Mouse (Mus musculus) adrenal gland, postnatal 36 days (tissue): ENCODE results near the gene Per1. TPM values are rescaled to one million over a fixed set of nuclear protein-coding genes. Genes with fewer than 3 reads are reported as not detected.

Experiments used
- DNase-seq, 2 experiments: peaks; one replicate each; pipeline ENCODE4 v3.0.0; 2021; ENCODE audit warnings: mixed read lengths in 1 of 2
- total RNA-seq, 2 experiments: library from RNA; stranded (reverse); gene quantifications; 2 replicates each; pipeline ENCODE4 v1.2.3; 2021

Per1 gene
- total RNA-seq, 2 experiments from 2014 or later, result 112 to 153 TPM

GRCm38 (mm10) chr11:69114621-69115020 is 19.6 kb downstream of the Per1 start:
- no peak for DNase-seq

DNA sequence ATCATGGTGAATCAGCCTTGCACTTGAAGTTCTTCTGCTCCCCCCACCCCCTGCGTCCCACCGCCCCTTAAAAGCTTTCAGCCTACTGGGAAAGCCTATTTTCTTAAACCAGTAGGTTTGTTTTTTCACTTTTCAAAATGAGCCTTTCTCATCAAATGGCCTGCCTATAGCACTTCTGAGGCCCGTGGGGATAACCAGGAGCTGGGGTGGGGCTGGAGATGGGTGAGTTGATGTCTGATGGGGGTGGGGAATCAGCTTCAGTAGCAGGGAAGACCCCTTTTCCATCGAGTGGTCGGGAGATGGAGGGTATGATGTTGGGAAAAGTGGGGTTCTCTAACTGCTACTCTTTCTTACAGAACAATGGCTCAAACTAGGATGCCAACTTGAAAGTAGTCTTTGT is 21.8 kb downstream of the Per1 start:
- no peak for DNase-seq

GRCm38 (mm10) chr11:69117737-69118695 is 23.0 kb downstream of the Per1 start:
- DNase-seq, result peak; percentile 74 to 81

GRCm38 (mm10) chr11:69118765-69119164 is 23.7 kb downstream of the Per1 start:
- peak; percentile 81 to 87 for DNase-seq

DNA sequence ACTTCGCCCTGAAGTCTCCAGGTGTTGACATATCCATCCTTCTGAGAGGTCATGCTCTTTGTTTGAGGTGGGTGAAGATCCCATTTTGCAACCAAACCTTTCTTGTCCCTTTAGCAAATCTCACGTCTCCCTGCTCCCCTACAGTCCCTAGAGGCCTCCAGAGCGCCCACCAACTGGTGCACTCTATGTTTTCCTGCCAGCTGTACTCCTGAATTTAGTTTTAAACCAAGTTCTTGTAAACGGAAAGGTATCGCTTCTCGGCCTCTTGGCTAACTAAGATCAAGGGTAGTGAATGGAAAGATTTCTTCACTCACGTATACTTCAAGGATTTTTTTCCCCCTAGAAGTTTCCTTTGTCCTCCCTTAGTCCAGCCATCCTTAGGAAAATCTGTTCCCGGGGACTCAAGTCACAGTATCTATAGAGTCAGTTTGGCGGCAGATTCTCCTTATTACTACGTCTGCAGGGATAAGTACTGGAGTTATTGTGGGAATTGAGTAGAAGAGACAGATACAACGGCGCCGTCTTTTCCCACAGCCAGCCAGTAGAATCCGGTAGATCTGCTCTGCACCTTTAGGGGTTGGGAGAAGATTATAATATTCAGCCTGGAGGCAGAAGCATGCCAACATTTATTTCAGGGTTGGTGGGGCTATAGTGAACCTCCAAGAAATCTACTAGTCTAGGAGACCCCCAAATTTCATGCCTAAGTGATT is 24.6 kb downstream of the Per1 start:
- no peak for DNase-seq

- no peak for DNase-seq
Observed at GRCm38 (mm10) chr11:69120221-69121000, 25.4 kb downstream of the Per1 start, which contains the start of gene Hes7. Gene Hes7, plus strand, starts transcription at chr11:69120404.

DNA sequence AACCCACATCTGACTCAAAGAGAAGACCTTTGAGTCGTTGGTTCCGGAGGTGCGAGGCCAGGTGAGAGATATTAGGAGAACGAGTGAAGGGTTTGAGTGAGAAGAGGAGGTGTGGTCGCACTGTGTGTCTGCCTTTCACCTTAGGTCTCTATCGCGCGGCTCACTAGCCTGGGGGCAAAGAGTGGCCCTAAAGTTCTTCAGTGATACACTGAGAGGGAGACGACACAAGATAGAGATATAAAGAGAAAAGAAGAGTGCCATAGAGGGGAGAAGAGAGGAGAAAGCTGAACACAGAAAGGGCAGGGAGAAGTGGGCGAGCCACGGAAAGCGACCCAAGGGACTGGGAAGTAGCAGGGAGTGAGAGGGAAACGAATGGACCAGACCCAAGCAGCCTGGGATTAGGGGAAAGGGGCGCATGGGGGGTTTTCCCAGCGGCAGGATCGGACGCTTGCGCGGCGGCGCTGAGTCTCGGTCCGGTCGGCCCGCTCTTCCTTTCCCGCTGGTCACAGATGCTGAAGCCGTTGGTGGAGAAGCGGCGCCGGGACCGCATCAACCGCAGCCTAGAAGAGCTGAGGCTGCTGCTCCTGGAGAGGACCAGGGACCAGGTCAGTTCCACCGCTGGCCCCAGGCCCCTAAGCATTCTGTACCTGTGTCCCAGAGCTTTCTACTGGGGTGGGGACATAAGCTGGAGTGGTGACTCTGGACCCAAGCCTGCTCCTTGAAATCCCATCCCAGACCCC is 26.2 kb downstream of the Per1 start:
- DNase-seq, result peak; percentile 56 to 62

GRCm38 (mm10) chr11:69121741-69122335 is 26.8 kb downstream of the Per1 start:
- DNase-seq, result no peak

DNA sequence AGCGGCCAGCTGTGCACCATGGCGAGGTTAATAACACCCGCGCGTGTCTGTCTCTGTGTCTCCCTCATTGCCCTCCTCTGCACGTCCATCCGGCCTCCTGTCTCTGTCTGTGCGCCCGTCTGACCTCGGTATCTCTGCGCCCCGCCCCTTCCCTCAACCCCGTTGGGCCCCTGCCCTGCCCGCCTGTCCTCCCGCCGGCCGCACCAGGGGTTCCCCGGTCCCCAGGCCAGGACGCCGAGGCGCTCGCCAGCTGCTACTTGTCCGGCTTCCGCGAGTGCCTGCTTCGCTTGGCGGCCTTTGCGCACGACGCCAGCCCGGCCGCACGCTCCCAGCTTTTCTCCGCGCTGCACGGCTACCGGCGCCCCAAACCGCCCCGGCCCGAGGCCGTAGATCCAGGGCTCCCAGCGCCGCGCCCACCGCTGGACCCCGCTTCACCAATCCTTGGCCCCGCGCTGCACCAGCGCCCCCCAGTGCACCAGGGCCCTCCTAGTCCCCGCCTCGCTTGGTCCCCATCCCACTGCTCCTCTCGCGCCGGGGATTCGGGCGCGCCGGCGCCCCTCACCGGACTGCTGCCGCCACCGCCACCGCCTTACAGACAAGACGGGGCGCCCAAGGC is 27.4 kb downstream of the Per1 start, which contains the start of gene 9130213A22Rik:
Gene 9130213A22Rik, minus strand, starts transcription at position 254 of the 616 bp plus-strand sequence.
- DNase-seq, result peak; percentile 92 to 94

DNA sequence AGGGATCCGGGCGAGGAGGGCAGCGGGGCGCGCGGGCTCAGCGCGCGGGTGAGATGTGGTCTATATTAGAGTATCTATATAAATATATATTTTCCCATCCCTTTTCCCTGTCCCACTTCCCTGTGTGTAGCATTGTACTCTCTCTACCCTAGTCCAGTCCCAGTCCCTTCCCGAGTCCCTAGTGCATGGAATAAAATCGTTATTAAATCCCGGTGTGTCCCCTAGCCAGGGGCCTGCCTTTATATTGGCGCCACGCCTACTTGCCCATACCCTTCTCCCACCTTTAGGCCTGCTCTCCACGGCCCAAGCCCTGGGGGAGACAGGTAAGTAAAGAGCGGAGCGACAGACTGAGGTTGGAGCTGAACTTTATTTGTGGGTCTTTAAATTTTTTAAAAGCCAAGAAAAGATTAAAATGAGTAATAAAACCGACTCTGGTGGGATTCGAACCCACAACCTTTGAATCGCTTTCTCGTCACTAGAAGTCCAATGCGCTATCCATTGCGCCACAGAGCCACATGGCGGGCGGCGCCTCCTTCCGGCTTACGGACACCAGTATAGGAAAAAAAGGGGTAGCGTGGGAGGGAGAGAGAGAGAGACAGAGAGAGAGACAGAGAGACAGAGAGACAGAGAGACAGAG is 28.2 kb downstream of the Per1 start:
- DNase-seq, result peak; percentile 89 to 90

DNA sequence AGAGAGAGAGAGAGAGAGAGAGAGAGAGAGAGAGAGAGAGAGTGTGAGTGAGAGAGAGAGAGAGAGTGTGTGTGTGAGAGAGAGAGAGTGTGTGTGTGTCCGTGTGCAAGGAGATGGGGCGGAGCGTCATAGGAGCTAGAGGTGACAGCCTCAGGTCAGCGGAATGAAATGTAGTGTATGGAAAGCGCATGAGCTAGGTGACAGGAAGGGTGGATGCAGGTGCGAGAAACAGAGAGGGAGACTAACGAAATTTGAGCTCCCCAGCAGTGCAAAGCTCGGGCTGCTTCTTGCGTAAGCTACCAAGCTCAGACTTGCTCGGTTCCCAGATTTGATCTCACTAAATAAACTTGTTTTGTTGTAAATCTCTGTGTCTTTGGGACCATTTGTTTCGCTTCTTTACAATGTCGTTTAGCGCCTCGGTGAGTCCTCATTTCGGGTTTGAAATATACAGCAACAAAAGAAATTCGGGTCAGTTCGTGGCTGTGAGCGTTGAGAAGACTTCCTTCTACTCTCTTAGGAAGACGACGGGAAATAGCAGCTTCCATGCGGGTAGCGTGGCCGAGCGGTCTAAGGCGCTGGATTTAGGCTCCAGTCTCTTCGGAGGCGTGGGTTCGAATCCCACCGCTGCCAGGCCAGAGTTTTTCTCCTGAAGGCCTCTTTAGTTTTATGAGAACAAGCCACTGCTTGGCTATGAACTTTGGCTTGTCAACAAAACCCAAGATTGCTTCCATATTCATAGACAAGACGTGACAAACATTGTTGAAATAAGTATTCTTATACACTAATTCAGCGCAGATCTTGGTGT is 28.9 kb downstream of the Per1 start:
- peak; percentile 89 to 91 for DNase-seq

- peak; percentile 55 to 69 for DNase-seq
Observed at GRCm38 (mm10) chr11:69124498-69124847, 29.5 kb downstream of the Per1 start.

GRCm38 (mm10) chr11:69125041-69125851 is 30.2 kb downstream of the Per1 start:
- peak; percentile 81 to 84 for DNase-seq

- DNase-seq, result no peak
Observed at GRCm38 (mm10) chr11:69125852-69125918, 30.7 kb downstream of the Per1 start, which contains the start of gene Aloxe3. Gene Aloxe3, plus strand, starts transcription at chr11:69125896.

DNA sequence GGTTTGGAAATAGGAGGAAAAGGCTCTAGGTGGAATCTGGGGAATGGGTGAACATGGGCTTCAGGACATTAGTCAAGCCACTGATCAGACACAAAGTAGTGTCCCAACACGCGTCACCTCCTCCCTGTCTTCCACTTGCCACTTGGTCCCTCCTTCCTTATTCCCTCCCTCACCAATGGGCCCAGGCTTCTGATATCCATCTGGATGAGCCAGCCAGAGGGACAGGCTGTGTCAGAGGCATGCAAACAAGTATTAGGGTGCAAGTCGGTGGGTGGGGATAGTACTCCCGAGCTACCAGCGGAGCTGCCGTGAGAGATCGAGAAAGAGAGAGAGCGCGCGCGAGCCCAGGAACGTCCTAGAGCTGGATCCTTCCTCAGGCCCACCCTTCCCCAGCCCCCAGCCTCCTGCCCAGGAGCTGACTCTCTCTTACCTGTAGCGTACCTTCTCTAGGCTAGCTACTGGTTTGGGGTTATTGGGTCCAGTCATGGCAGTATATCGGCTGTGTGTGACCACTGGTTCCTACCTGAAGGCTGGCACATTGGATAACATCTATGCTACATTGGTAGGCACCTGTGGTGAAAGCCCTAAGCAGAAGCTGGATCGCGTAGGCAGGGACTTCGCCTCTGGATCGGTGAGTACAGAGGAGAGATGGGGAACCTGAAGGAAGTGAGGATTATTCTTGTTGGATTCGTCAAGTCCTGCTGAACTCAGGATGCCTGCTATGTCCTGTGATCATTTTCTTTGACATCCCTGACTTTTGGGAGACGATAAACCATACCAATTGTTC is 31.1 kb downstream of the Per1 start:
- DNase-seq, result no peak

- no peak for DNase-seq
Observed at GRCm38 (mm10) chr11:69126706-69127095, 31.7 kb downstream of the Per1 start.

DNA sequence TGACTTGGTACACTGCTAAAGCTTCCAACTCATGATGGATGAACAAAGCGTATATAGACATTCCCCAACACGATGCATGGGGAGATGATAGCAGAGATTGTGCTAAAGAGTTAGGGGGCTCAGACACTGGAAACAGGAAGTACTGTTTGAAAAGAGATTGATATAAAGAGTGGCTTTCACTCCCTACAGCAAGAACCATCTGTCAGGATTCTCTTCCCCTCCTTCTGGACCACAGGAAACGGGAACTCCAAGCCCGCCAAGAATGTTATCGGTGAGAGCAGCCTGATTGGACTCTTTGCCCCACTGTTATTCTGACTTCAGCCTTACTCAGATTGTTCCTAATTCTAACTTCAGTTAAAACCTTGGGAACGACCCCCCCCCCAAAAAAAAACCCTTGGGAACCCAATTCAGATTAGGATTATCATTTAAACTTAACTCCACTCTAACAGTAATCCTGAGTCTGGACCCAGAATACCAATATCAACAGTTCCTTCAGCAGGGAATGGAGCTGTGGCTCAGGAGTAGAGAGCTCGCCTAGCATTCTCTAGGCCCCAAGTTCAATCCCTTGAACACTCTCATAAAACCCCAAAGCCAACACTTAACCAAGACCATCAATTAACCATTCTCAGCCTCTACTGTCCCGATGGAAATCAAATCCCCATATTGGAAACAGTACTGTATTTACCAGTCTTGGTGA is 33.6 kb downstream of the Per1 start:
- no peak for DNase-seq

- DNase-seq, result no peak
Observed at GRCm38 (mm10) chr11:69133566-69133922, 38.5 kb downstream of the Per1 start.
